Mouse (Mus musculus) hindbrain, embryonic 13.5 days (tissue): ENCODE results near the gene 9930104L06Rik. TPM values are rescaled to one million over a fixed set of nuclear protein-coding genes. Genes with fewer than 3 reads are reported as not detected.
"Not testable (repeated sequence)": the region's sequence is repeated elsewhere in the genome, so short reads cannot be mapped to it uniquely, and the experiment has no call there.

ENCODE experiments used
- ATAC-seq: fragments of 200-750 bp; cut with Nextera tagmentation; 2 replicates; pipeline ENCODE4 v1.8.0; 2017; ENCODE audit warnings: moderate TSS enrichment; ENCODE audit not compliant: low FRiP score
- H3K27ac ChIP-seq: fragments of 300-500 bp; sonication (generic); 2 replicates; pipeline ENCODE4 v1.5.1; 2015; ENCODE audit warnings: inconsistent platforms, mild to moderate bottlenecking, moderate library complexity
- H3K27me3 ChIP-seq: fragments of 300-500 bp; sonication (generic); 2 replicates; pipeline ENCODE4 v1.6.1; 2015; ENCODE audit warnings: mild to moderate bottlenecking, inconsistent platforms
- H3K36me3 ChIP-seq: fragments of 300-500 bp; sonication (generic); 2 replicates; pipeline ENCODE4 v1.6.1; 2015; ENCODE audit warnings: mild to moderate bottlenecking, inconsistent platforms
- H3K4me1 ChIP-seq: fragments of 300-500 bp; sonication (generic); replicated peaks from 2 replicates; pipeline ENCODE4 v1.6.1; 2015; ENCODE audit warnings: inconsistent platforms
- H3K4me2 ChIP-seq: fragments of 300-500 bp; sonication (generic); 2 replicates; pipeline ENCODE4 v1.6.1; 2015; ENCODE audit warnings: inconsistent platforms, mild to moderate bottlenecking, moderate library complexity
- H3K4me3 ChIP-seq: fragments of 300-500 bp; sonication (generic); 2 replicates; pipeline ENCODE4 v1.5.1; 2015; ENCODE audit warnings: mild to moderate bottlenecking, inconsistent platforms
- H3K9ac ChIP-seq: fragments of 300-500 bp; sonication (generic); 2 replicates; pipeline ENCODE4 v1.6.1; 2015; ENCODE audit warnings: mild to moderate bottlenecking, inconsistent platforms
- H3K9me3 ChIP-seq: fragments of 300-500 bp; sonication (generic); 2 replicates; pipeline ENCODE4 v1.6.1; 2016; ENCODE audit warnings: inconsistent platforms
- WGBS: fragments of 180-500 bp; shearing (Covaris S2); methylation state at CpG from one replicate; pipeline ENCODE4 v1.1.7; 2015; 5-methylcytosine and 5-hydroxymethylcytosine counted together
- polyA plus RNA-seq: library from polyadenylated mRNA; unstranded; fragments of >200 nt; fragmentation: Nextera tagmentation; extraction: Ambion mirVana; gene quantifications from 2 replicates; pipeline ENCODE4 v1.2.1, GENCODE M21; 2015

9930104L06Rik gene
- polyA plus RNA-seq, 1 experiment from 2014 or later = 13.1 TPM

- not testable (repeated sequence) for H3K9me3 ChIP-seq, H3K27ac ChIP-seq, H3K27me3 ChIP-seq, H3K9ac ChIP-seq, H3K4me3 ChIP-seq, ATAC-seq, H3K4me2 ChIP-seq
- Histone ChIP-seq H3K4me1 (peaks cover 24% of the 10 kb centered on the region), H3K36me3 (peaks cover 39% of the 10 kb centered on the region)
- 92% methylated on average over 4 of the region's 4 CpGs for WGBS
Measured at GRCm38 (mm10) chr4:124939211-124939610, 2.4 kb downstream of the 9930104L06Rik start, which contains the start of gene Cdca8. TSS of gene Cdca8 (minus strand) at chr4:124939311.

GRCm38 (mm10) chr4:124943022-124943421 is 6.2 kb downstream of the 9930104L06Rik start:
- Histone ChIP-seq H3K27me3 (no peaks in the 10 kb centered on the region), H3K4me3 (no peak overlapping the region), H3K27ac (no peak overlapping the region), H3K9me3 (no peaks in the 10 kb centered on the region), H3K9ac (no peak overlapping the region), H3K4me1 (peaks cover 5% of the 10 kb centered on the region), H3K4me2 (no peak overlapping the region), H3K36me3 (peaks cover 39% of the 10 kb centered on the region)
- 9% methylated on average over 4 of the region's 4 CpGs for WGBS
- 0 out of 2 replicates have a peak, but pooled peaks have one; percentile 54 for ATAC-seq

GRCm38 (mm10) chr4:124943781-124944180 is 6.9 kb downstream of the 9930104L06Rik start:
- Histone ChIP-seq H3K9me3 (no peaks in the 10 kb centered on the region), H3K4me1 (no peaks in the 10 kb centered on the region), H3K27ac (no peak overlapping the region), H3K27me3 (no peaks in the 10 kb centered on the region), H3K9ac (no peak overlapping the region), H3K4me2 (no peak overlapping the region), H3K4me3 (no peak overlapping the region), H3K36me3 (peaks cover 35% of the 10 kb centered on the region)
- WGBS = 91% methylated on average over 5 of the region's 5 CpGs
- ATAC-seq = no peak

- Histone ChIP-seq H3K9ac (no peak overlapping the region), H3K36me3 (peaks cover 25% of the 10 kb centered on the region), H3K4me1 (no peaks in the 10 kb centered on the region), H3K9me3 (no peaks in the 10 kb centered on the region), H3K27ac (no peak overlapping the region), H3K4me3 (no peak overlapping the region), H3K27me3 (no peaks in the 10 kb centered on the region), H3K4me2 (no peak overlapping the region)
- WGBS = 55% methylated on average over 2 of the region's 2 CpGs
- ATAC-seq = no peak
Measured at GRCm38 (mm10) chr4:124944961-124945360, 8.1 kb downstream of the 9930104L06Rik start.

- WGBS = 89% methylated on average over 3 of the region's 3 CpGs
- Histone ChIP-seq H3K36me3 (no peaks in the 10 kb centered on the region; the same call in 1 of the 2 replicates), H3K27ac (no peak overlapping the region), H3K4me1 (no peaks in the 10 kb centered on the region), H3K27me3 (no peaks in the 10 kb centered on the region), H3K9ac (no peak overlapping the region), H3K4me3 (no peak overlapping the region), H3K9me3 (no peaks in the 10 kb centered on the region), H3K4me2 (no peak overlapping the region)
- no peak for ATAC-seq
Measured at GRCm38 (mm10) chr4:124949488-124949887, 12.6 kb downstream of the 9930104L06Rik start.

GRCm38 (mm10) chr4:124950181-124951035 is 13.6 kb downstream of the 9930104L06Rik start:
- H3K4me2 ChIP-seq = no peak overlapping the region
- WGBS = 87% methylated on average over 21 of the region's 21 CpGs

GRCm38 (mm10) chr4:124951036-124951433 is 14.2 kb downstream of the 9930104L06Rik start:
- no peak for ATAC-seq
- no peaks in the 10 kb centered on the region for H3K36me3 ChIP-seq
- WGBS = 49% methylated on average over 10 of the region's 10 CpGs
- H3K27me3 ChIP-seq = no peaks in the 10 kb centered on the region
- H3K9me3 ChIP-seq = no peaks in the 10 kb centered on the region
- H3K4me2 ChIP-seq = no peak overlapping the region
- no peak overlapping the region for H3K27ac ChIP-seq
- no peaks in the 10 kb centered on the region for H3K4me1 ChIP-seq
- no peak overlapping the region for H3K4me3 ChIP-seq
- no peak overlapping the region for H3K9ac ChIP-seq

More at GRCm38 (mm10) chr4:124950181-124951035, 13.6 kb downstream of the 9930104L06Rik start:
- no peaks in the 10 kb centered on the region for H3K27me3 ChIP-seq
- no peaks in the 10 kb centered on the region for H3K9me3 ChIP-seq
- no peaks in the 10 kb centered on the region for H3K36me3 ChIP-seq
- no peak overlapping the region for H3K4me3 ChIP-seq
- ATAC-seq = no peak
- 0 out of 2 replicates have a peak overlapping the region, but pooled peaks have one; percentile 6 for H3K9ac ChIP-seq
- H3K27ac ChIP-seq = no peak overlapping the region
- no peaks in the 10 kb centered on the region for H3K4me1 ChIP-seq

- WGBS = 75% methylated on average over 4 of the region's 4 CpGs
Measured at GRCm38 (mm10) chr4:124953546-124953945, 16.7 kb downstream of the 9930104L06Rik start.

GRCm38 (mm10) chr4:124957284-124957683 is 20.4 kb downstream of the 9930104L06Rik start:
- no peaks in the 10 kb centered on the region for H3K9me3 ChIP-seq
- 93% methylated on average over 2 of the region's 2 CpGs for WGBS
- no peaks in the 10 kb centered on the region for H3K4me1 ChIP-seq
- no peak overlapping the region for H3K9ac ChIP-seq
- no peak overlapping the region for H3K4me3 ChIP-seq
- no peaks in the 10 kb centered on the region for H3K36me3 ChIP-seq
- H3K4me2 ChIP-seq = no peak overlapping the region
- no peak overlapping the region for H3K27ac ChIP-seq
- no peaks in the 10 kb centered on the region for H3K27me3 ChIP-seq
- no peak for ATAC-seq

More at GRCm38 (mm10) chr4:124953546-124953945, 16.7 kb downstream of the 9930104L06Rik start:
- no peak for ATAC-seq
- Histone ChIP-seq H3K4me2 (no peak overlapping the region), H3K9ac (no peak overlapping the region), H3K9me3 (no peaks in the 10 kb centered on the region), H3K4me3 (no peak overlapping the region), H3K36me3 (no peaks in the 10 kb centered on the region), H3K27me3 (no peaks in the 10 kb centered on the region), H3K4me1 (no peaks in the 10 kb centered on the region), H3K27ac (no peak overlapping the region)

GRCm38 (mm10) chr4:124959062-124959461 is 22.2 kb downstream of the 9930104L06Rik start:
- Histone ChIP-seq H3K9me3 (no peaks in the 10 kb centered on the region), H3K36me3 (no peaks in the 10 kb centered on the region), H3K4me1 (no peaks in the 10 kb centered on the region), H3K27me3 (no peaks in the 10 kb centered on the region), H3K4me2 (no peak overlapping the region), H3K9ac (no peak overlapping the region), H3K27ac (no peak overlapping the region), H3K4me3 (no peak overlapping the region)
- ATAC-seq = no peak
- 70% methylated on average over 11 of the region's 11 CpGs for whole genome bisulfite sequencing

GRCm38 (mm10) chr4:124960940-124961339 is 24.1 kb downstream of the 9930104L06Rik start:
- WGBS = 90% methylated on average over 11 of the region's 11 CpGs
- peaks cover 10% of the 10 kb centered on the region for H3K4me1 ChIP-seq

GRCm38 (mm10) chr4:124962576-124962975 is 25.7 kb downstream of the 9930104L06Rik start:
- Histone ChIP-seq H3K9ac (no peak overlapping the region), H3K4me3 (no peak overlapping the region), H3K27ac (no peak overlapping the region), H3K27me3 (no peaks in the 10 kb centered on the region), H3K4me2 (no peak overlapping the region), H3K36me3 (no peaks in the 10 kb centered on the region), H3K4me1 (peaks cover 10% of the 10 kb centered on the region), H3K9me3 (no peaks in the 10 kb centered on the region)
- WGBS = 67% methylated on average over 11 of the region's 11 CpGs
- ATAC-seq = no peak

More at GRCm38 (mm10) chr4:124960940-124961339, 24.1 kb downstream of the 9930104L06Rik start:
- Histone ChIP-seq H3K27ac (no peak overlapping the region), H3K4me2 (no peak overlapping the region), H3K4me3 (no peak overlapping the region), H3K9me3 (no peaks in the 10 kb centered on the region), H3K36me3 (no peaks in the 10 kb centered on the region), H3K9ac (no peak overlapping the region), H3K27me3 (no peaks in the 10 kb centered on the region)
- ATAC-seq = no peak
